Mouse (Mus musculus) B cell, adult 2 months (primary cell): Measurements from ENCODE around the gene Tcf25.

Experiments used
- DNase-seq, 2 experiments: peaks; one replicate each; pipeline ENCODE4 v3.0.0; 2022

Tcf25 gene

DNA sequence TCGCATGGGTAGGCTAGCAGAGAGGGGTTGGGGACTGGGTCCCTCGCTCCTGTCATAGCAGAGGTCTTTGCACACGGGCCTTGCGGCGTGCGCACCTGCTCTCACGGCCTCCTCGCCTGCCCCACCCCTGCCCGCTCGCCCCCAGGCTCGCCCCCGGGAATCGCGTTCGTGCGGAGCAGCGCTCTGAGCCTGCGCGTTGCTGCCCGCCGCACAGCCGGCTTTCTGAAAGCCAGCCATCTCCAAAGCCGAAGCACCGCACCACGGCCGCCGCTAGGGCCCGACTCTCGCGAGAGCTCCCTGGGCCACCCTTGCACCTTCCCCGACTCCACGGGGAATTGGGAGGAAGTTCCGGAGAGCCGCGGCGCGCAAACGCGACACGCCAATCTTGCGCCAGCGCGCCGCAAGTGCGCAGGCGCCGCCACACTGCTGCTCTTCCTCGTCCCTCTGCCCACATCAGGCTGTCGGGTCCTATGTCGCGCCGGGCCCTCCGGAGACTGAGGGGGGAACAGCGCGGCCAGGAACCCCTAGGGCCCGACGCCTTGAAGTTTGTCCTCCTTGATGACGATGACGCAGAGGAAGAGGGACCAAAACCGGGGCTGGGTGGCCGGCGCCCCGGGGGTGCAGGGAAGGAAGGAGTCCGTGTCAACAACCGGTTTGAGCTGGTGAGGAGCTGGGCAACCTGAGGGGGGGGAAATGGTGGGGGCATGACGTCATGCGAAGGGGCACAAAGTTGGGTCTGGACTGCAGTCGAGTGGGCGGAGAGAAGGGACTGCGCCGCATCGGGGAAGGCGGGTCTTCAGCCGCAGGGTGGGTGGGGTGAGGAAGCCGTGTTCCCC, at the start of gene Tcf25:
Gene Tcf25, plus strand, starts transcription at position 351 of the 836 bp plus-strand sequence.
- peak; percentile 98 for DNase-seq

DNA sequence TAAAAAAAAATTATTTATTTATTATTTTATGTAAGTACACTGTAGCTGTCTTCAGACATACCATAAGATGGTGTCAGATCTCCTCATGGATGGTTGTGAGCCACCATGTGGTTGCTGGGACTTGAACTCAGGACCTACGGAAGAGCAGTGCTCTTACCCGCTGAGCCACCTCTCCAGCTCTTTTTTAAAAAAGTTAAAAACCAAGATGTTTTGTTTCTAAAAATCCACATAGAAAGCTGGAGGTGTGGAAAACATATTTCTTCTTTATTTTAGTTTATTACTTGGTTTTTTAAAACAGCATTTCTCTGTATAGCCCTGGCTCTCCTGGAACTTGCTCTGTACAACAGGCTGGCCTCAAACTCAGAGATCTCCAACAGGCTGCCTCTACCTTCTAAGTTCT, 45.0 kb upstream of the Tcf25 start:
- DNase-seq = no peak

DNA sequence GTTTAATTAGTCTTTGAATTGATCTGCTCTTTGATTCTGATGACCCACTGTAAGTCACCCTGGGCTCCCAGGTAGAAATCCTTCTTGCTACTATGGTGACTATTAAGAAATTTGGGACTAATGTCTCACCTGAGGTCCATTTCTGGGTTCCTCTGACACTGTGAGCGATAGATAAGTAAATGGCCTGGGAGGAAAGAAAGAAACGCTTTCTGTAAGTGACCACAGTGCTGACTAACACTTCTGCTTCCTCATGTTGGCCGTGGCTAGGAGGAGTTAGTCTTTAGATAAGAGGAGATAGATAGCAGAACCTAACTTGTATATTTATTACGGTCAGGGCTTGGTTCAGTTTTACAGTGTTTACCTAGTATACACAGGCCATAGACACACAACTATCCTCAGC, 44.2 kb upstream of the Tcf25 start:
- no peak for DNase-seq

DNA sequence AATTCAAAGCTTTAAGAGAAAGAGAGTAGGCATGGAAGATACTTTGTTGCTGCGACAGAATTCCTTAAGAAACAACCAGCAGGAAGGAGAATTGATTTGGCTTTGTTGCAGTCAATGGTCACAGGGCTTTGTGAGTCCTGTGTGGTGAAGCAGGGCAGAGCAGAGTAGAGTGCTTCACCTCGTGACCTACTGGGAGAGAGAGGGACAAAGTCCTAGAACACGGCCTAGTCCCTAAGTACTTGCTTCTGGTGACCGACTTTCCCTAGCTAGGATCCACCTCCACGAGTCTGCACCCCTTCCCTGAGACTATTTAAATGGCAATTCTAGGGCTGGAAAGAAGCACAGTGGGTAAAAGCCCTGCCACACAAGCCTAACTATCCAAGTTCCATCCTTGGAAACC, 43.6 kb upstream of the Tcf25 start:
- no peak for DNase-seq

DNA sequence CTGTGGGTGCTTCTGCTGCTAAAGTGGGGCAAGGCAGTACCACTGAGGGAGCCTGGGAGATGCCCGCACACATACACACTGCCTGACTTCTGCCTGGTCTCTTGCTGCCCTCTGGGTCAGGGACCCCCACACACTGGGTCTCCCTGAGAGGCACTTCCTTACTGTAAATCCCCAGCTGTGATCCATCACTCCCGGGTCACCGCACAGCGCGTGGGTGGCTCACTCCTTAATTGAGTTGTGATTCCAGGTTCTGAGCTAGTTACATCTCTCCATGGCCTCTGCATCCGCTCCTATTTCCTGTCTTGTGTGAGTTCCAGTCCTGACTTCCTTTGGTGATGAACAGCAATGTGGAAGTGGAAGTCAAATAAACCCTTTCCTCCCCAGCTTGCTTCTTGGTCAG, 42.9 kb upstream of the Tcf25 start:
- no peak for DNase-seq

DNA sequence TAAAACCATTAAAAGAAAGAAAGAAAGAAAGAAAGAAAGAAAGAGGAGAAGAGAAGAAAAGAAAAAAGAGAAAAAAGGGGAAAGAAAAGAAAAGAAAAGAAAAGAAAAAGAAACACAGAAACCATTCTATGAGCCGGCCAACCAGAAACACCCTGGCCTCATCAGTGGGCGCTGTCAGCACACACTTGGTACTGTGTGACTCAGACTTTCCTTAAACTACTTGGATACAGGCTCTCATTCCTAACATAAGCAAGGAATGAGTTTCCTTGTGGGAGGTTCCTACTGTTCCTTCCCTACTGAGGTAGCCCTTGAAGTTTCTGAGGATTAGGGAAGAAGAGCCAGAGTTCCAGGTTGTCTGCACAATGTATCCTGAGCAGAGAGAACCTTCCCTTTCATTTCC, 42.3 kb upstream of the Tcf25 start:
- no peak for DNase-seq

DNA sequence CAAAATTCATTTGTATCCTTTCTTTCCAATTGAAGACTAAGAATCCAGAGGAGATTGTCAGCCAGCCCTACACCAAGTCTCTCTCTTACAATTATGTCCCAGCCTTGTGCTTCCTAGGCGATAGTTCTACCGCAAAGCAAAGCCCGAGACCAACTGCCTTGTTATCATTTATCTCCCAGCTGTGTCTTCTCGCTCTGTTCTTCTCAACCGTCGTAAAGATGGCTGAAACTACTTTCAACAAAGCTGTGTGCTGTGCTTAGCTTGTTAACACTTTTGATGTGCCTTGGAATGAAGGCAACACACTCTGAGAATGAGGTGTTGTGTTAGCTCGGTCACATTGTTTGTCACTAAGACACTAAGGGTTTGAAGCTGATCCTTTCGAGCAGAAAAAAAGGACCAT, 41.7 kb upstream of the Tcf25 start:
- DNase-seq = no peak

DNA sequence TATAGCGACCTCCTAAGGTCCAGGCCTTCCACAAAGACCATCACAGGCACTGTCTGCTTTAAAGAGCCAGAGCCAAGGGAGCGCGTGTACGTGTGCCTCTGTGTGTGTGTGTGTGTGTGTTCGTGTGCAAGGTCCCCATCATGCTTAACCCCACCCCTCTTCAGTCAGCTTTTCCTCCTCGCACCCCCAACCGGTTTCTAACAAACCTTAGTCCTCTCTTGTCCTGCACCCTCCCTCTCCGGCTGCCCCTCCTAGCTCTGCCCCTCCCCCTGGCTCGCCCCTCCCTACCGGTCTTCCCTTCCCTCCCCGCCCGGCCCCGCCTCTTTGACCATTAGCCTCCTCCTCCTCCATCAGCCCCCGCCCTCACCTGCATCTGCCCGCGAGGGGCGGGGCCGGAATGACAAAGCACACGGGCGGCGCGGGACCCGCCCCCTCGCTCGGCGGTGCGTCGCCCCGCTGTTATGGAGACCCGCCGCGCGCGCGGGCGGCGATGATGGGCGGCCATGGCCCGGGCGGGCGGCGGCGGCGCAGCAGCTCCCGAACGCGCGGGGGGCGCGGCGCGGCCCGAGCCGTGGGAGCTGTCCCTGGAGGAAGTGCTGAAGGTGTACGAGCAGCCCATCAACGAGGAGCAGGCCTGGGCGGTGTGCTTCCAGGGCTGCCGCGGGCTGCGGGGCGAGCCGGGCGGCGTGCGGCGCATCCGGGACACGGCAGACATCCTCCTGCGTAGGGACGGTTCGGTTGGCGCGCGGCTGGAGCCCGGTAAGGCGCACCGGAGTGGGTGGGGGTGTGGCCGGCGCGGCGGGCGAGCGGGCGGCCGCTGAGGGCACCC, 41.1 kb upstream of the Tcf25 start, which contains the start of gene Spire2:
Gene Spire2, plus strand, starts transcription at position 452 of the 829 bp plus-strand sequence.
- DNase-seq = peak; percentile 83

DNA sequence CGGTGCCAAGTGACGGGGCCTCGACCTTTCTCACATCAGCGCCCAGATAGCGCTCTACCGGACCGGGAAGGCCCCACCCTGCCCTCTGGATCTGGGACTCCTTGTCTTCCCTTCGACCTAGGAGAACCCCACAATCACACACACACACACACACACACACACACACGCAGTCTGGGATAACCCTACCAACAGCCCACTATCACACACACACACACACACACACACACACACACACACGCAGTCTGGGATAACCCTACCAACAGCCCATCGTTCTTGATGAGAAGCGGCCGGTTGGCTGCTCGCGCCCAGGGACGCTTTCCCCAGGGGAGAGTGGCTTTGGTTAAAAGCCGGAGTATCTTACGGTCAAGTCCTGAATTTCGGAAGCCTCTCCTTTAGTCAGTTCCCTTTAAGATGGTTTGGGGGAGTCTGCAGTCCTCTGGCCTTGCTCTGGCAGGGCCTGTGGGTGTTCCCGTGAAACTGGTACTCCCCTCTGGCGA, 40.4 kb upstream of the Tcf25 start:
- DNase-seq = no peak

DNA sequence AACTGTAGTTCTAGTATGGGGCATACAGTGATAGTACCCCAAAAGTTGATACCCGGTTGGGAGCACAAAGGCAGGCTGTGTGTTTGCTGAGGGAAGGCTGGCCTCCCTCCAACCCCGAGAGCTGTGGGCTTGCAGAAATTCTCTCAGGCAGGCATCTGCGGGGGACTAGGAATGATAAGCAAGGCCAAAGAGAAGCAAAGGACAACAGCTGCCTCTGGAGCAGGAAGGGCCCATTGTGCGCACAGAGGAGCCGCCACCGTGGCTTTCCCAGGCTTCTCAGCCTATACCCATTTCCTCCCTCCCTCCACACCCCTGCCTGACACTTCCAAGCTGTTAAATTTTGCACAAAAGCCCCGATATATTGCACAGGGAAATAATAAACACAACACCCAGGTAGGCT, 39.7 kb upstream of the Tcf25 start:
- DNase-seq = no peak

DNA sequence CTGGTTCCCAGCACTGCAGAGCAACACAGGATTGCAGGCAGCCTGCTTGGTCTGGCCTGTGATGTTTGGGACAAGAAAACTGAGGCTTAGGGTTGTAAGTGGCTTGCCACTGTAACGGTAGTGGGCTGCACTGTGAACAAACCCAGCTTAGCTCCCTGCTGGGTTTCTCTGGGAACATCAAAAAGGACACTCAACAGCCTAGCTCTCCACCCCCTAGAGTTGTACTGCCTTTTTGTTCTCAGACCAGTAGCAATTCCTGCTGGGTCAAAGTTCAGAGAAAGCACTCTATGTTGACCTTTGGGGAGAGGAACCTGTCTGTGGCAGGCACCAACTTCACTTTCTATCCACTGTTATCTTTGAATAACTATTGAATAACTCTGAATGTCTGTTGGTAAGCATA, 39.1 kb upstream of the Tcf25 start:
- DNase-seq = no peak

DNA sequence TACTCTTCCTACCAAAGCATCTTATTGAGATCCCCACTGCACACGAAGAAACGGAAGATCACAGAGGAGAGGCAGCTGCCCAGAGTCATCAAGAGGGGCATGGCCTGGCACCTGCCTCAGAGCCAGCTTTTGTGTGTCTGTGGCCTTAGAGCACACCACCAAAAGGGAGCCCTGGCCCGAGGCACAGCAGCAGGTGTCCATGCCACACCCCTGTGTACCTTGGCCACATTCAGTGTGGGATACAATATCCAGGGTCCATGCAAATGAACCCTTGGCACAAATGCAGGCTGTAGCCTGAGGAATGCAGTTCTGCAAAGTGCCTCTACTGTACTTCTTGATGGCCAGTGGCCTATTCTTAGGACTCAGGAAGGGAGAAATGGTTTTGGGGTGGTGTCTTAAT, 36.1 kb upstream of the Tcf25 start:
- no peak for DNase-seq

DNA sequence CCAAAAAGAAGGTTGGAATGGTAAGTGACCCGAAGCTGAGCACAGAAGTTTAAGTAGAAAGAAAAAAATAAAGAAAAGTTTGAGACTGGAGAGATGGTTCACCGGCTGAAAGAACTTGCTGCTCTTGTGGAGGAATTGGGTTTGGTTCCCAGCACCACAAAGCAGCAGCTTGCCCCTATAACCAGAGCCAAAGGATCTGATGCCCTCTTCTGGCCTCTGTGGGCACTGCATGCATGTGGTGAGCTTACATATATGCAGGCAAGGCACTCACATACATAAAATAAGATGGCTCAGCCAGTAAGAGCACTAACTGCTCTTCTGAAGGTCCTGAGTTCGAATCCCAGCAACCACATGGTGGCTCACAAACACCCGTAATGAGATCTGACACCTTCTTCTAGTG, 33.5 kb upstream of the Tcf25 start:
- DNase-seq = peak; percentile 33 to 35

DNA sequence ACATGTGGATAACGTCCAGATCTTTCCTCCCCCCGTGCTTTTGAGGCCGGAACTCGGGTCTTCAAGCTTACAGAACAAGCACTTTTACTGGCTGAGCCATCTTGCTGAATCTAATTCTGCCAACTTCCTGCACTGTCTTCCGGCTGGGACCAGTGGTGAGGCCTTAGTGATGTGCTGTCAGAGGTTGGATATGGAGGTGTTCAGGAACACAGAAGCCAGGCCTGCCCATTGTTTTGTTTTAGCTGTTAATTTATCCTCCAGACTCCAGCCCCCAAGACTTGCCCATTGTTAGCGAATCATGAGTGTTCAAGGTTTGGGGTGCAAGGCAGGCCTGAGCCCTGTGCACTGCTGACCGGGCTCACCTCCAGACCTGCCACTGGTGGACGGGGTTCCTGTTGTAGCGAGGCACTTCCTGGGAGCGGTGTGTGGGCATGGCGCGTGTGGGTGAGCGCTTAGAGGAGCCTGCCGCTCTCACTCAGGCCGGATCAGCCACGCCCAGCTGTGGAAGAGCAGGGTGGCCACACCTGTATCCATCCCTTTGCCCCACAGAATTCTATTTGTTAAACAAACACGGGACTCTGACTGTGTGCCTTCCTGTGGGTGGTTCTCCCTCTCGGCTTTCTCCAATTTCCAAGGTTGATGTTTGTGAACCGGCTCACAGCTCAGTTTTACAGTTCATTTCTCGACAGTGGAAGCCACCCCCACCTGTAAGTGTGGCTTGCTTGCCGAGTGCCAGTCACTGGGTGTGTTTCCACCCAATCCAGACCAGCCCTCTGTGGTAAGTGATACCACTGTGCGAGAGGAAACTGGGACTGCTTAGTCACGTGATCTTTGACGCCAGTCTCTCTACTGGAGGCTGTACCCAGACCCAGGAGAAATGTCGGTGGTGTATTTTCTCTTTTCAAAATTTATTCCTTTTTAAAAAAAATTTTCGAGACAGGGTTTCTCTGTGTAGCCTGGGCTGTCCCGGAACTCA, 32.2 kb upstream of the Tcf25 start:
- no peak for DNase-seq

DNA sequence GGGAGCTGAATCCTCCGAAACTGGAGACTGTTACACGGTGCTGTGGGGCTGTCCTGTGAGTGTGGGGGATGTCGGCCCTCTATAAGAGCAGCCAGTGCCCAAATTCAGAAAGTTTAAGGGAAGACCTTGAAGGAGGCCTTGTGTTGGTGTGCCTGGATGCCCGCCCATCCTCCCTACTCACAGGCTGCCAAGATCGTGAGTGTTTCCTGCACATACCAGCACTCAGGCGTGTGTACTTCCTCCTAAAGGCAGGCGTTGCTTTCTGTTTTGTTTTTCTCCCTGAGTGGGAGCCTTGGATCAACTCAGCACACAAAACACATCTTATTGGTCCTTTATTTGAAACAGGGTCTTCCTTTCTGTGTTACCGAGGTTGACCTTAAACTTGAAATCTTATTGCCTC, 31.3 kb upstream of the Tcf25 start:
- no peak for DNase-seq

DNA sequence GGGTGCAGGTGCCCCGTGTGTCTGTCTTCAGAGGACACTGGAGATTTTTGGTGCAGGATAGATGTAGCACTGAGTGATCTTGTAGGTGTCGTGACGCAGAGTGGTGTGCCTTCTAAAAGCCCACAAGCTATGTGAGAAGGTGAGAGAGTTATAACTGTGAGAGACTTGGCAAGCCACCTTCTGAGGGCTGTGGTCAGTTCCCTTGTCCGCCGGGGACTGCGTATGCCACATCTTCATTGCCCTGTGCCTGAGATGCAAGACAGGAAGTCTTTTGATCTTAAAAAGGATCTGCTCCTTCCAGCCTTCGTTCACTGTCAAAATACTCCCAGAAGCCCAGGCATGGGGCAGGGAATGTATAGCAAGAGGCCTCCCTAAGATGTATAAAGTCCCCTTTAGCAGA, 30.6 kb upstream of the Tcf25 start:
- DNase-seq = no peak

DNA sequence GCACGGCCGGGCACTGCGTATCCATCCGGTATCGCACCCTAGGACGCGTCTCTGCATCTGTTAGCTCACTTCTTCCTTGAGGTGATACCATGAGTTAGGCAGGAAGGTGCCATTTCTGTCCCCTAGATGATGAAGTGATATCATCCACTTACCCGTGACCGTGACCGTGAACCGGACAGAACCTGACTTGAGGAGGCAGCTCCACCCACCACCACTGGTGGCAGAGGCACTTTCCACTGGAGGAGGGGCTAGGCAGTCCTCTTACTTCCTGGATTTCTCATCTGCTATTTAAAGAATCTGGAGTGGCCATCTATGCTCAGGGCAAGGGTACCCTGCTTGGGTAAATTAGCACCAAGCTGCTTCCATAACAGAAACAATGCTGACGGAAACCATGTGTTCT, 30.1 kb upstream of the Tcf25 start:
- DNase-seq = no peak

DNA sequence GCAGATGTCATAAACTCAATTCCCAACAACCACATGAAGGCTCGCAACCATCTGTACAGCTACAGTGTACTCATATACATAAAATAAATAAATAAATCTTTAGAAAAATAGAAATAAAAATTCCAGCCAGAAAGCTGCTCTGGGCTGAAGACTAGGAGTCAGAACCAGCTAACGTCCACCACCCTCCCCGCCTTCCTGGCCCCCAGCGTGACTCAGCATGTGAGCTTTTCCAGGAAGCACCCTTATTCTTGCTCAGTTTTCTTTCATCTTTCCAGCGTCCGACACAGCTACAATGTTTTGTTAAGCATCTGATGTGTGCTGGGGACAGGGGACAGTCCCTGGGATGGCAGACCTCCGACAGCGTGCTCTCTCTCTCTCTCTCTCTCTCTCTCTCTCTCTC, 28.4 kb upstream of the Tcf25 start:
- DNase-seq = no peak

DNA sequence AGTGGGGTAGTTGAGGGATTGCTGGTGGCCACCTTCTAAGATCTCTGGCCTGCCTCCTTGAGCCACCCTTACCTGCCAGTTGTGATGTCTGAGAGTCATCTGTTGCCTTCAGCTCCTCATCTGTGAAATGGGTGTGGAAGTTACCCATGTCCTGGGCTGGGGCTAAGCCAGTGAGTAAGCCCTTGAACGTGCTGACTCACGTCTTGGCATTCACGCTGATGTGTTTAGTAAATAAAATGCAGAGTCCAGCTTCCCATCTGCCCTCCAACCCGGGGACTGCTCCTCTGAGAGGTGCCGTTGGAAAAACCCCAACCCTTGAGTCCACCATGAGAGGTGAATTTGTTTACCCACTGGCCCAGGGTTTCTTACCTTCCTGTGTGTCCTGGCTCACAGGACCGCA, 27.7 kb upstream of the Tcf25 start:
- no peak for DNase-seq

DNA sequence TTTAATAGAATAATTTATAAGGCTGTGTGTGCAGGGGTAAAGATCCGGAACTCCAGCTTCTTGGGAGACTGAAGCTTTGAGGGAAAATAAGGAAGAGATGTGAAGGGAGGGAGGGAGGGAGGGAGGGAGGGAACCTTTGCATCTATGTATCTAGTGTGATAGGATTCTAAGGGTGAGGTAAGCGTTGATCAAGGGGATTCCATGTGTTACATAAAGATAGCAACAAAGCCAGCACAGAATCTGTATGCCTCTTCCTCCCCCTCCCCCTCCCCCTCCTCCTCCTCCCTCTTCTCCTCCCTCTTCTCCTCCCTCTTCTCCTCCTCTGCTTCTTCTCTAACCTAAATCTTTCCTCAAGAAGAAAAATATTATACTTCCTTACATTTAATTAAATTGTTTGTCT, 26.3 kb upstream of the Tcf25 start:
- no peak for DNase-seq

DNA sequence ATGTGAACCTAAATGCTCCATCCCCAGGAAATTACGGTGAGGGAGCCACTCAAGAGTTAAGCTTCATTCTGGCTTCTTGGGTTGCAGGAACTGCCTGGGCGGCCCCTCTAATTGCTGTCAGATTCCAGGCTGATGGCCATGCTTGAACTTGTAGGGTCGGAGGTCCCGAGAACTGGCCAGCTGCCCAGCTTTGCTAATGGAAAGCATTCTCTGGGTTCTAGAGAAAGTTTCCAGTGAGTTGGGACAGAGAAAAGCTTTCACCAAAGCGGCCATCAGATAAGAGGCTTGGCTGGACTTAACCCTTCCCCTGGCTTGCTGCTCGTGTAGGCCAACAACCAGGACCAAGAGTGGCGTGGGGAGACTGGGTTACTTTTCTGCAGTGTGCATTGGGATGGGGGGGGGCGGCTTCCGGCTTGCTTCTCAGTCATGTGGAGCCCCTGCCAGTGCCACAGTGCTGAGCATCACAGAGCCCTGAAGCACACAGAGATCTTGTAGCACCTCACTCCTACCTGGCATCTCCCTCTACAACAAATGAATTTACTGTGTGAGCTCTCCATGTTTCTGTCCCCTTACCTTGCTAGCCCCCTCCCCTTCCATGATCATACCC, 25.2 kb upstream of the Tcf25 start:
- DNase-seq = no peak

DNA sequence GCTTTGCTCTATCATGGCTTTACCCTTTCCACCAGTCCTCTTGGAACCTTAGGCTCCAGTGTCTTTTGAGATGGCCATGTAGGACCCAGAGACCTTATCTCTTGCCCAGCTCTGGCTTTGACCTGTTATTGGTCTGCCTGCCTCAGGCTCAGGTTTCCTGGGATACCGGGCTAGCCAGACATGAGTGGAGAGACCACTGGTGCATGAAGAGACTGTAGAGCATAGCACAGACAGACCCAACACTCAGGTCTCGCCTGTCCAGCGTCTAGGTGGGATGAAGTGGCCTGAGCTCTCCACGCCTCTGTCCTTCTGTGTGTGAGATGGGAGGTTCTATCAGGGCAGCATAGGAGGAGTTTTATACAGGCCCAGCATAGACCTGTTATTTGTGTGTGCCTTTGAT, 24.5 kb upstream of the Tcf25 start:
- DNase-seq = no peak
